Mouse (Mus musculus) testis, postnatal 14 days (tissue): ENCODE results near the gene Adk.

Source experiments
- DNase-seq: peaks from one replicate; pipeline ENCODE4 v3.0.0; 2021; ENCODE audit warnings: low spot score

The Adk gene

DNA sequence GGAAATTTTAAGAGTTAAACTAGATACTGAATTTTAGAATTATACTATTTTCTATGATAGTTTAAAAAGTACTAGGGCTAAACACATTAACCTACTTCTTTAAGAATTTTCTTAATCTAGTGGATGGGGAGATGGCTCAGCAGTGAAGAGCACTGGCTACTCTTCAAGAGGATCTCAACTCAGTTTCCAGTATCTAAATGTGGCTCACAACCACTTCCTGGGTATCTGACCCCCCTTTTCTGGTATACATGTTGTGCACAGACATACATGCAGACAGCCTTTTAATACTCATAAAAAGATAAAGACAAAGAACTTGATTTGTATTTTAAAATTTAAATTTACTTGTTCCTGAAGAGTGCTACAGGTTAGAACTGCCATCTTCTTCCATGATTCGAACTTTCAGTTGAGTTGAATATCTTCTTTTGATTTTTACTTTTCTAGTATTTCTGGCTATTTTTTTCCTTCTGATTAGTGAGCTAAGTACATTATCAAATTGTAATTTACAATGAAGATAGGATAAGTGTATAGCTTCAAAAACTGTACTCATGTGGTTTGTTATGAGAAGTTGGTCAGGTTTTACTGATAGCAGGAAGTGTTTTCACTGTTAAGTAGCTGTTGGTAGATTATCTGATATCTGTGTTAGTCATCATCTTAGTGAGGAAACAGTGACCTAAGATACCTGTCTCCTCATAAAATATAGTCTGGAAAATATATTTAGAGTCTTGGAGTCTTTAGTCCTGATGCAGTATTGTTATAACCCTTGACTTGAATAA lies 121.8 kb downstream of the Adk start:
- no peak for DNase-seq

DNA sequence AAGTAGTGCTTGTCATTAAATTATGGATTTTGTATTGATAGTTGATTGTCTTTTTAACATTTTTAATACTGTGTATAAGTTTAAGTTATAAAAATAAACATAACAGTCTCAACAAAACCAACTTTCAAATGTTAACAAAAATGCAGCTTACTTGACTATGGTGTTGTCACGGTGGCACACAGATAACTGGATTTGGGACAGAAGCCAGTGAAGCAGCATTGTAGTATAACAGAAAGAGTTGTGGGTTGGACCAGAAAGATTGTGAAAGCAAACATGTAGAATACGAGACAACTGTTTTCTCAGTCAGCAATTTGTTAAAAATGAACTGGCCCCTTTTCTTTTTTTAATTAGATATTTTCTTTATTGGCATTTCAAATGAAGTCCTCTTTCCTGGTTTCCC lies 122.4 kb downstream of the Adk start:
- no peak for DNase-seq

DNA sequence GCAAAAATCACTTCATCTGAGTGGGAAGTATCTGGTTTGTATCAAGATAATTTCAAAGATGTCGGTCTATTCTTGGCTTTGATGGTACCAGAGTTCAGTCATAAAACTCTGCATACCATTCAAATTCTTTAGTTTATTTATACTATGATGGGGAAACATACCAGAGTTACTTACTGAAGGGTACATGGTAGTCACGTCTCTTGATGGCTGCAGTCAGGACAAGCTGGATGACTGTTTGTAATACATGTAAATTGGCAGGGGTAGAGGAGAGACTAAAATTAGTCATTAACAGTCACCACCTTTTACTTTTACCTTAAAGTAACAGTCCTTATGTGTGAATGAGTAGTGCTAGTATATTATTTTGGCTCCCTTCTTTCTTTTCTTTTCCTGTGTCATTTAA lies 125.4 kb downstream of the Adk start:
- DNase-seq, result no peak

GRCm38 (mm10) chr14:21178356-21178755 lies 126.0 kb downstream of the Adk start:
- no peak for DNase-seq

- no peak for DNase-seq
Observed at GRCm38 (mm10) chr14:21181053-21181452, 128.7 kb downstream of the Adk start.

DNA sequence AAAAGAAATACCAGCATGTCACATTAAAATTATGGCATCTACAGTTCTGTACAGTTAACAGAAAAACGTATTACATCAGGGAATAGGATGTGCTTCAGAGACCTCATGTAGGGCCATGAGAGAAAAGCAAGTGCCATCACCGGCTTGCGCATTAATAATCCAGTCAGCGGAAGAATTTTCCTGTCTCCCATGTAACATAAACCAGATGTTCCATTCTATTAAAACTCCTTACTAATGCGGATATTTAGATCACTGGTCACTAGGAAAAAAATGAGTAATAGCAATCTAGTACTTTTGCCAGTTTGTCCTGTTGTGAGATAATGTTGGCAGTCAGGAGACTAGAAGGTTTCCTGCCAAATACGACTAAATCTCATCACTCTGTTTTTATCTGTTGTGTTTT lies 139.6 kb downstream of the Adk start:
- no peak for DNase-seq

DNA sequence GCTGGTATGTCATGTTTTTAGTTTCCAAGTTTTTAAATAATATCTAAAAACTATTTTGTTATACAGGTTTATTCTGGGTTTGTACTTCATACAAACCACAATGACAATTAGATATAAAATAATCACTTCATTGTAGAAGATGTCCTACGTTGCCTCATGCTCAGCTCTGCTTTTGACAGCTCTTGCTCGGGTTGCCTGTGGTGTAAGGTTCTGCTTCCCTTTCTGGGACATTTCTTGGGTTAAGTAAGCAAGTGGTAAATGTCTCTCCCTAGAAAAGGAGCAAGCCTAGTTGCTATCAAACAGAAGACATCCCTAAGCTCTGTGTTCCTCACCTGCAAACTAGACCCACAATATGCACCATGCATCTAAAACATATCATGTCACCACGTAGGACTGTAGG lies 140.4 kb downstream of the Adk start:
- DNase-seq, result no peak

DNA sequence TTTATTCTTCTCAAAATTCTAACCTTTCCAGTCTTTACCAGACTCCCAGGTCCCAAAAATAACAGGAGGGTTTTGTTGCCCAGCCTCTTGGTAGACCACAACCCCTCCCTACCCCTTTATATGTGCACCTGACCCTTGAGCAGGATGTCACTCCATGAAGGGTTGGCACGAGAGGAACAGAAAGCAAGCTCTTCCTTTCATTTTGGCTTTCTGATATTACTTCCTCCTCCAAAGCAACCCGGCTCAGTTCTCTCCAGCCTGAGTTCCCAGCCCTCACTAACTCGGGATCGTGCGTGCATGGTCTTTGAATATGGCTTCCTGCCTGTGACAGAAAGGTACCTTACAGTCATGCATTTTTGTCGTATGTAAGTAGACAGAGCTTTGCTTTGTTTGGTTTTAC lies 142.0 kb downstream of the Adk start:
- no peak for DNase-seq

GRCm38 (mm10) chr14:21200850-21201249 lies 148.5 kb downstream of the Adk start:
- DNase-seq, result no peak

- DNase-seq, result no peak
Observed at GRCm38 (mm10) chr14:21206472-21206871, 154.1 kb downstream of the Adk start.

DNA sequence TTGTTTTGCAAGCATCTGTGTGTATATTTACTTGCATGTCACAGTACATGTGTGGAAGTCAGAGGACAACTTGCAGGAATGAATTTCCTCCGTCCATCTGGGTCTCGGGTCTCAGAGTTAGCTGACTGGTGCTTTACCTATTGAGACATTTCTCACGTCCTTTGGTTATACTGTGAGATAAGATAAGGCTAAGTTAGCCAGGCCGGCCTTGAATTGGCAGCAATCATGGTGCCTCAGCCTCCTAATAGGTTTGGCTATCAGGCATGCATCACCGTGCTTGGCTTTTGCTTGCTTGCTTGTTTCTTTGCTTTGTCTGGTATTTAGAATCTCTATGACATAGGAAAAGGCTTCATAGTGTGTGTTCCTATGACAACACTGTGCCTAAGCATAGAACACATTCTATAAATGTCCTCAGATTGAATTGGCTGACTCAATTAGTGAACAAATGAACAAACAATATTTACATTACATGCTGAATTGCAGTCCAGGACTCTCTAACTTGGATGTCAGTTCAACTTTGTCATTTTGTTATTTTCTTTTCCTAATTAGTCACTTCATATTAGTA lies 169.3 kb downstream of the Adk start:
- no peak for DNase-seq

GRCm38 (mm10) chr14:21222206-21222605 lies 169.8 kb downstream of the Adk start:
- no peak for DNase-seq

DNA sequence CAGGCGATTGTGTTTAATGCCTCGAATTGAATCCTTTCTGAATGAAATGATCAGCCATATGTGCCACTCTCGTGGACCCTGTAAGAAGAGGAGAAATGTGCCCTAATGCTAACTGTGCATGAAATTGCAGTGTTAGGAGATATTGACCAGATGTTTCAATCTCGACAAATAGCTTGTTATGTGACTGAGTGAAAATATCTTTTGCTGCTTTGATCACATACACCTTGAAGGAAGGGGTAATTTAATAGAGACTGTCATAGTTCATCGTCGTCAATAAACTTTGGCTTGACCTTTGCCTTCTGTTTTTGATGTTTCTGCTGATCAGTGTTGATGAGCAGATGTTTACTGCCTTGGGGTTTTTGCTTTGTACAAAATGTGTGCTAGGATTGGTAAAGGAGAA lies 171.1 kb downstream of the Adk start:
- no peak for DNase-seq

GRCm38 (mm10) chr14:21223971-21224635 lies 171.7 kb downstream of the Adk start:
- DNase-seq, result no peak

GRCm38 (mm10) chr14:21237051-21237450 lies 184.7 kb downstream of the Adk start:
- DNase-seq, result no peak

GRCm38 (mm10) chr14:21241105-21241504 lies 188.7 kb downstream of the Adk start:
- DNase-seq, result no peak

GRCm38 (mm10) chr14:21251386-21251785 lies 199.0 kb downstream of the Adk start:
- DNase-seq, result no peak

DNA sequence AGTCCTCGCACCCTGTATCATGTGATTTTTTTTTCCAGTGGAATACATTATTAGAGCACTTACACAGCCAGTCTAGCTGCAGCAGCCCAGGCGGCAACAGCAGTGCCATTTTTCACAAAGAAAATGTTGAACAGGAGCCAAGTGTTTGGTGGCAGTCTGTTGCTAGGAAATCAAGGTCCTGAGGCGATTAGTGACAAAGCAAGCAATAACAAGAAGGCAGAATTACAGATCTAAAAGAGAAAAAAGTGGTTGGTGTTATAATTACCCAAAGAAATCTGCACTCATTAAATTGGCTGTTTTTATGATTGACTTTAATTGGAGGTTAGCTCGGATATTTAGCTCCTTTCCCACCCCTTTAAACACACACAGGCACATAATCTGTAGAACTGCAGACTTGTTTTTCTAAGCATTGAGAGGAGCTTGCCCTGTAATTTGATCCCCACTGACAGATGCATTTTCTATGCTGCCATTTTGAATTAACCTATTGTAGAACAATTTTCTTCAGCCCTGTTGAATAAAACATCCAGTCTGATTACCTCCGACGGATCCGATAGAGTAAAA lies 200.0 kb downstream of the Adk start:
- no peak for DNase-seq

- no peak for DNase-seq
Observed at GRCm38 (mm10) chr14:21253321-21253992, 201.1 kb downstream of the Adk start.

GRCm38 (mm10) chr14:21253993-21254339 lies 201.6 kb downstream of the Adk start:
- no peak for DNase-seq

DNA sequence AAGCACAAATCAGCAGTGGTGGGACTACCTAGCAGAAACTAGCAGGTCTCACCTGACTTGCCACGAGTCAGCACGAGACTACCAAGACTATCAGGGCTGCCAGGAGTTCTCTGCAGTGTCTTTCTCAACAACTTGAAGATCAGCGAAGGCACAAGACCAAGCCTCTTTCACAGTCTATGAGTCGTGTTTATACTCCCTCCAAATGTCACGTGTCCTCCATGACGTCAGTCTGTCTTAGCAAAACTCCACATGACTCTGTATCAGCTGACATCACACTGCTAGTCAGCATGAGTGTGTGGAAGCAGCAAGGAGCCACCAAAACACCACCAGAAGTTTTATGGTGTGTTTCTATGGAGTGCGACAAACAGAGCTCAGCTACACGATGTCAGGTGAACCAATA lies 215.9 kb downstream of the Adk start:
- DNase-seq, result no peak

DNA sequence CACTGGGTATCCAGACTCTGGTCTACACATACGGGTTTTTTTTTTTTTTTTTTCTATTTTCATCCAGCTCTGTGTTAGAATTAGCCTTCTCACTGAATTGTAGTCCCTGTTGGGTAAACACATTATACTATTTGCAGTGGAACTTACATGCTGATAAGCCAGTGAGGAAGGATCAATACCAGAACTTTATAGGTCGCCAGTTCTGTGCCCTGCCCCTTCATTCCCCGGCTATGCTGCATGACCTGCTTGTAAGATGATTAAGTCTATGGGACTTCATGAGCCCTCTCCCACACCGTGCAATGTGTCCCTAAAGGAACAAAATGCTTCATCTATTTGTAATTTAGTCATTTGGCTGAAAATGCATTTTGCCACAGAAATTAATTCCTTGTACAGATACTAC lies 219.1 kb downstream of the Adk start:
- DNase-seq, result no peak

DNA sequence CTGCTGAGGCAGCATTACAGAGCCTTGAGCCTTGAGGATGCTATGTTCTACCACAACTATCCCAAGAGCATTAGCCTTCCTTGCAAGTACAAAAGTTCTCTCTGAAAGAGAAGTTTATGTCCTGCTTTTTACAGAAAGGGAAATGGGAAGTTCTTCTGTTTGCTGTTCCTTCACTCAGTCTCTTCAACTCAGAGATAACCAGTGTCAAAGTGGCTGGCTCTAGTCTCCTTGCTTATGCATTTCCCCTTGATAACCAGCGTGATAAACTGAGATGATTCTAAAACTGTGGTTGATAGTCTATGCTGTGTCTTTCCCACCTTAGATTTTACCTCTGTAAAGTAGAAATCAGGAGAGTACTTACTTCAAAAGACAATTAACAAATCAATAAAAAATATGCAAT lies 223.4 kb downstream of the Adk start:
- DNase-seq, result no peak
